Mouse (Mus musculus) fat pad, adult 2 months (tissue): Measurements from ENCODE around the gene Ehd4.

Source experiments
- DNase-seq: peaks from one replicate; pipeline ENCODE4 v3.0.0-alpha.2; 2011; ENCODE audit warnings: low read depth, low spot score; ENCODE audit errors: extremely low read depth

Ehd4 gene

DNA sequence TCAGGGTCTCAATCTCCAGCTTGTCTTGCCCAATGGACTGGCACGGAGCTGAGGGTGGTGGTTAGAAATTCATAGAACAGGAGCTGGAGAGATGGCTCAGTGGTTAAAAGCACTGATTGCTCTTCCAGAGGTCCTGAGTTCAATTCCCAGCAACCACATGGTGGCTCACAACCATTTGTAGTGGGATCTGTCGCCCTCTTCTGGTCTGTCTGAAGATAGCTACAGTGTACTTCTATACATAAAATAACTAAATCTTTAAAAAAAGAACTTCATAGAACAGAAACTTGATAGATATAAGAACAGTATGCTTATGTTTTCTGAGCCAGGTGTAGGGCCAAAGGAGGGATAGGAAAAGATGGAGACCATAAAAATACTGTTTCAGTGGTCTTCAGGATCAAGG is 72.0 kb downstream of the Ehd4 start:
- no peak for DNase-seq

- DNase-seq: no peak
Measured at GRCm38 (mm10) chr2:120076076-120076705, 78.2 kb downstream of the Ehd4 start.

- DNase-seq: no peak
Measured at GRCm38 (mm10) chr2:120074096-120074495, 80.3 kb downstream of the Ehd4 start.

- no peak for DNase-seq
Measured at GRCm38 (mm10) chr2:120069466-120069990, 84.9 kb downstream of the Ehd4 start.

DNA sequence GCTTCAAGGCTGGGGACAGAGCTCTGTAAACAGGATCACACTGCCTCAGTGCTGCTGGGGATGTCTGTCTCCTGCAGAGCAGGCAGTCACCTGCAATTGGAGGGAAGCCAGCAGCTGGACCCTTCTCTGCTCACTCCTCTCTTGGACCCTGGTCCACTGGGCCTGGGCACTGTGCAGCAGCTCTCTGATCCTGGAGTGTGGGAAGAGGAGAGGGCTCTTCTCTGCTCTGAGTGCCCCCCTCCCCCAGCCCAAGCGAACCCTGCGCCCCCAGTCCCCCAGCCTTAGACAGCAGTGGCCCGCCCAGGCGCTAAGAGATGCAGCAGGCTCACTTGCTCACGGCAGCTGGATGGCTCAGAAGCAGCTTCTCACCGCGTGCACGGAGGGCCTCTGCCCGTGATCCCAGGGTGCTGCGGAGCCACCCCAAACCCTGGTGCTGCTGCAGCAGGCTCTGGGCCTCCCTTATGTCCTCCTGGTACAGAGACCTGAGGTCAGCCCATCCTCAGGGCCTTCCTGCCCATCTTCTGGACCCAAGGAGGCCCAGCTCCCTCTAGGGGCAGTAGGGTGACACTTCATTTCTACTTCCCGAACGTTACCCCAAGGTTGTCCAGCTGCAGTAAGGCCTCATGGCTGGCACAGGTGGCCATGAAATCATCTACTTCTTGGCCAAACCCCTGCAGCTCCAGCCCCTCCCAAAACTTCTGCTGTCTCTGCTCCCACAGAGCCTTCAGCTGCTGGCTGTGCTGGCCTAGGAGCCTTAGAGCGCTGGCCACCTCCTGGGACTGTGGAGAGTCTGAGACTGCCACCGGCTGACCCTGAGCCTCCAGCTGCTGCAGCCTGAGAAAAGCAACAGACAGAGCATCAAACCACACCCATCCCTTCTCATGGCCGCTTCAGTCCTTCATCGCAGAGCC is 85.6 kb downstream of the Ehd4 start:
- DNase-seq: no peak

DNA sequence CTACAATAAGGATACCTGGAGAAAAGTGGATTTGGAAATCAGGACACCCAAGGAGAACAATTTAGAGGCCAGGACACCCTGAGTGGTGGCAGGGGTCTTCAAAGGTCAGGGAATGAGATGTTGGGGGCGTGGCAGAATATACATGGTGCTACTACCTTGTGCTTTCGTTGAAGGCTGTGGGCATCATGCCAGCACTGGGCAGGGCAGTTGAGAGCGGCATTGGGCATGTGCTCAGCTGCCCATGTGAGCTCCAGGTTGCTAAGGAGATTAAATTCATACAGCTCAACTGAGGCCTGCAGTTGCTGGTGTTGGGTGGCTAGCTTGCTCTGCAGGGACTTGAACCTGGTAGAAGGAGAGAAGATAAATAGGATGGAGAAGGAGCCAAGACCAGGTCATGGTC is 88.2 kb downstream of the Ehd4 start:
- DNase-seq: no peak

DNA sequence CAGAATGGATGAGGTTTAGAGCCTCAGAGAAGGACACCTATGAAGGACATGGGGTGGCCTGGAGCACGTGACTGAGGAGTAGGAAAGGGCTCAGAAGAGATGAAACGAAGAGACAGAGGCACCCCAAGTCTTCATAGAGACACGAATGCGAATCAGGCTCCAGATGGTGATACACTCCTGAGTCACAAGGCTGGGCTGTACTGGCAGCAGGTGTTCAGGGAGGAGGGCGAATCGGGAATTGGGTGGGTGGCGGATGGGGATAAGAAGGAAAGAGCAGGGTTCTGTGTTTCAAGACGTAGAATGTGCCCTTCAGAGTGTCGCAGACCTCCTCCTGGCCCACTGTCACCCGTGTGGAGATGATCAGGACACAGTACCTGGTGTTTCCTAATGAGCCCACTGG is 89.2 kb downstream of the Ehd4 start:
- no peak for DNase-seq

- no peak for DNase-seq
Measured at GRCm38 (mm10) chr2:120064639-120065038, 89.8 kb downstream of the Ehd4 start.

GRCm38 (mm10) chr2:120062248-120062647 is 92.2 kb downstream of the Ehd4 start:
- no peak for DNase-seq

GRCm38 (mm10) chr2:120060651-120061050 is 93.8 kb downstream of the Ehd4 start:
- peak; percentile 36 for DNase-seq

GRCm38 (mm10) chr2:120060190-120060589 is 94.2 kb downstream of the Ehd4 start:
- peak; percentile 95 for DNase-seq

DNA sequence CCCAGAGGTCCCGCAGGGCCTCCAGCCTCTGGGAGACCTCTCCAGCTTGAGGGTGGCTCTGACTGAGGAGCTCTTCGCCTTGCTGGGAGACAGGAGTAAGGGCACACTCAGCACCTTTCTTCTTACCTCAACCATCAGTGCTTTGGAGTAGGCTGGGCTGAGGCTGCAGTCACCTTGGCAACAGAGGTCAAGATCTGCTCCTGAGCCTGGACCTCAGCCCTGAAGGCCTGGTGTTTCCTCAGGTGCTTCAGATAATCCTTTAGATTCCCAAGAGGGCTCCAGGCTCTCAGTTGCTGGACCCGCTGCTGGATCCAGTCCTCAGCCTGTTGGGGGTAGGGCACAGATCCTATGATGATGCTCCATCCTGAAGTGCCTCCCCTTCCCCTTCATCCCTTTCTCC is 94.9 kb downstream of the Ehd4 start:
- DNase-seq: no peak

DNA sequence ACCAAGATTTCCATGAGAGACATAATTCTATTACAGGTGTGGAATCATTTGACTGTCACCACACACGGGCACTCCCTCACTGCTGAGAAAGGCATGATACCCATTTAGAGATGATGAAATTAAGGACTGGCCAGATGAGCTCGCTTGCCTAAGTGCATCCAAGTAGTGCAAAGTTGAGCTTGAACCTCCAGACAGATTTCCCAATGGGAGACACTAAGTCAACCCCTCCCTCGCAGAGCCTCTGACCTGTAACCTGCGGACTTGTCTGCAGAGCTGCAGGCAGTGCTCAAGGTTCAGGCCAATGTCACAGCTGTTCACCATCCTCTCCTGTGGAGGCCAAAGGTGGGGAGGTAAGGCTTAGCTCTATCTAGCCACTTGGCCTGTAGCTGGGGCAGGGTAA is 95.6 kb downstream of the Ehd4 start:
- DNase-seq: peak; percentile 94

DNA sequence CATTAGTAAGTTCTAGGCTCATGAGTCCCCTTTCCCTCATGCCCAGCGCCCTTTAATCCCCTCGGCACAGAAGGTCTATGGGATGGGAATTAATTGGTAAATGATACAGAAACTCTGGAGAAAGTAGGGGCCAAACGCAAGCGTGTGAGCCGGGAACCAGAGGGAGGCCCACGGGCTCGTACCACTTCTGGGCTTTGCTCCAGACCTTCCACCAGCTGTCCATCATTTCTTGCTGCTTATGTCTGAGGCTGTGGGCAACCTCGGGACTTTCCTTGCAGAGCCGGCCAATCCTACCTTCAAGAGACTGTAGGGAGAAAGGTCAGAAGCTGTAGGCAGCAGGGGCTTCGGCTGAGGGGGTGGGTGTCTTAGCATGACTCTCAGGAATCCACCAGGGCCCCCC is 98.5 kb downstream of the Ehd4 start:
- no peak for DNase-seq

GRCm38 (mm10) chr2:120054771-120055552 is 99.4 kb downstream of the Ehd4 start:
- DNase-seq: no peak

DNA sequence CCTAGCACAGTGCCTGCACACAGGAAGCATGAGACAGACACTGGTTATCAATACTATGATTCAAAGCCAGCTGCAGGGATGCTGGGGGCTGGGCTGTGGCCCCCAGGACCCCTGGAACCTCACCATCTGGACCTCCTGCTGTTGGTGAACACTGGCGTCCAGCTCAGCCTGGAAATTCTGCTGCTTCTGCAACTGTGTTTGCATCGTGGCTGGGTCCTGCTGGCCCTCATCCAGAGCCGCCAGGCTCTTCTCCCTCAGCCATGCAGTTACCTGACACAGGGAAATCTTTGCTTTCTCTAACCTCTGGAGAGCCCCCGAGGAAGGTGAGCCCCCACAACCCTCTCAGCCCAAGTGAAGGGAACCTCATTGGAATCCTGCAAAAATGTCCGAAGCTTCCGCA is 103.0 kb downstream of the Ehd4 start:
- no peak for DNase-seq

- DNase-seq: no peak
Measured at GRCm38 (mm10) chr2:120049632-120050274, 104.7 kb downstream of the Ehd4 start.

GRCm38 (mm10) chr2:120048173-120048572 is 106.2 kb downstream of the Ehd4 start:
- no peak for DNase-seq

DNA sequence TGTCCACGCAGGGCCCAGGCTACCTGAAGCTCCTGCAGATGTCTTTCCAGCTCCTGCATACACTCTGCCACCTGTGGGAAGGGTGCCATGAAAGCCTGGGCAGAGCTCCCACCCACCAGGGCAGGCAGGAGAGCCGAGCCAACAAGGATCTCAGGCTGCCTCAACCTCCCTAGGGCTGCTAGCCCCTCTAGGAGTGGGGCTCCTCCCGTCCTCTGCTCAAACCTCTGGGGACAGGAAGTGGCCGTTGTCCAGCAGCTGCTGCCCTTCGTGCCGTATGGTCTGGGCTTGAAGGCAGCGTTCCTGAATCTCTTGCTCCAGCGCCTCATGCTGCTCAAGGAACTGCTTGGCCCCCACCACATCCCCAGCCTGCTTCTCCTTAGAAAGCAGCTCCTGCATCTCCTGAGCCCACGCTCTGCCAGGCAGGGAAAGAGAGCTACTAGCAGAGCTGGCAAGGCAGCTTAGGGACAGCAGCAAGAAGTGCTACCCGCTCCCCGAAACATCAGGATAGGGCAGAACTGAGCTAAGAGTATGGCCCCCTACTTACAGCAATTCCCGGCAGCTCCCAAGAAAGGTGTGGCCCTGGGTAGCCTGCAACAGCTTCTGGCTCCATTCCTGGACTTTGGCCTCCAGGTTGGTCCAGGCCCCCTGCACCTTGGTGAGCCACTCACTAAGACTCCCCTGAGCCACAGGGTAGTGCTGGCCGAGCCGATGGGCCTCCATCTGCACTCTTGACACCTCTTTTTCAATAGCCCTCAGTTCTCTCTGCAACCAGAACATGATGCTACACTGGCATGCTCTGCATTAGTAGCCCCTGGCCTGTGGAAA is 107.7 kb downstream of the Ehd4 start:
- DNase-seq: no peak

DNA sequence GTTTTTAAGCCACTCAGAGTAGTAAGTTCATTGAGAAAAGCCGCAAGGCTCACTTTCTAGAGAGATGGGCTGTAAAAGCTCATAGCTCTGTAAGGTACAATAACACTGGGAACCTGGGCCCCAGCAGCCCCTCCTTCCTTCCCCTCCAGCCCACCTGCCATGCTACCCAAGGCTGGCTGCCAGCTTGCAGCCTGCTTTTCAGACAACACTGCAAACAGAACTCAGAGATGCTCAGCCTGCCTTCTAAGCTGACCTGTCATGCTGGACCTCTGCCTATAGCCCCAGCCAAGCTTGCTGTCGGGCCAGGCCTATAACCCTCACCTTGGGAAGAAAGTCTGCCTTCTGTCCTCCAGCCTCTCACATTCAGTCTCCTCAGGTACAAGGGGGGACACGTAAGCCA is 109.7 kb downstream of the Ehd4 start:
- no peak for DNase-seq
